Mouse (Mus musculus) neutrophil, adult 5-6 weeks (primary cell): Measurements from ENCODE around the gene 3100002H09Rik. TPM values are rescaled to one million over a fixed set of nuclear protein-coding genes. Genes with fewer than 3 reads are reported as not detected.

Experiments used
- ATAC-seq: fragments of 151-379, 151-347 bp; 2 replicates; pipeline ENCODE4 v1.8.0; 2017; ENCODE audit warnings: mild to moderate bottlenecking, moderate TSS enrichment; ENCODE audit not compliant: insufficient number of reproducible peaks, poor library complexity, low FRiP score, severe bottlenecking; ENCODE audit errors: extremely low read depth
- total RNA-seq: library from RNA; stranded (forward); fragments of 200-1000 nt; gene quantifications from 2 replicates; pipeline ENCODE4 v1.2.3, GENCODE M21; 2017

Gene 3100002H09Rik
- total RNA-seq, 1 experiment from 2014 or later: not detected

DNA sequence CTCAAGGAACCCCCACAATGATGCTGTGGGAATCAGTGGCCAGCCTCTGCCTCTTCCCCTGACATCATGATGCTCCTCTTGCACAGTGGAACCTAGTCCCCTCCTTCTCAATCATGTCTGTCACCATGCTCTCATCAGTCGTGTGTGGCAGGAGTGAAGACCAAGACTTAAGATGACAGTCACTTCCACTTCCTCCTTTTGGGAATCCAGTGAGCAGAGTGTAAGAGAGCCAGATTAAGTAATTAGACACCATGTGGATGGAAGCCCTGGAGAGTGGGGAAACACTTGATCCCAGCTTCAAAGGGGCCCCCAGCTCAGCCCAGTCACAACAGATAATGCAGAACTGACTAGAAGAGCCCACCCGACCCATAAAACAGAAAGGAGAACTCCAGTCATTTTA is 47.2 kb downstream of the 3100002H09Rik start:
- ATAC-seq: no peak

DNA sequence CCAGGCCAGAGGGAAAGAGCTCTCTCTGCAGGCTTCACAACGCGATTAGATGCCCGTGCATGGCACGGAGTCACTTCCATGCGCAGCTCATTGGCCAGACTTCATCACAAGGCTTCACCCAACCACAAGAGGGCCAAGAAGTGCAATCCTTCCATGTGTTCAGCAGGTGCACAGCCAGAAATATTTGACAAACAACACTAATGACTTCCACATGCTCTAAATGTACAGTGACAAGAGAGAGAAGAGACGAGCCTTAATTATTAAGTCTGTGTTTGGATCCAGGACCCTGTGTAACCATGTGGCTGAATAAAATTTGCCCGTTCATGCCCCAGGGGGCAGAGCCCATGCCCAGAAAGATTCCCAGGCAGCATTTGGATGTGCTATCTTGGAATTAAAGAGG is 47.9 kb downstream of the 3100002H09Rik start:
- no peak for ATAC-seq

Other genes with a start within 250 kb of the 3100002H09Rik start
- gene Pou3f1, start 46.0 kb upstream of the 3100002H09Rik start, total RNA-seq: not detected in 2 replicates
- gene Utp11, start 82.8 kb upstream of the 3100002H09Rik start, total RNA-seq: 35.6 and 46.1 TPM in 2 replicates
- gene Fhl3, start 89.9 kb upstream of the 3100002H09Rik start, total RNA-seq: 9.7 and 12.0 TPM in 2 replicates
- gene Sf3a3, start 104.0 kb upstream of the 3100002H09Rik start, total RNA-seq: 66.7 and 71.5 TPM in 2 replicates
- 26.2 and 27.1 TPM in 2 replicates for gene Inpp5b, start 131.0 kb upstream of the 3100002H09Rik start, total RNA-seq
- gene Mtf1, start 191.3 kb upstream of the 3100002H09Rik start, total RNA-seq: 20.4 and 22.7 TPM in 2 replicates
- 22.5 and 30.2 TPM in 2 replicates for gene Yrdc, start 239.9 kb upstream of the 3100002H09Rik start, total RNA-seq
- 4.7 and 7.2 TPM in 2 replicates for gene 1110065P20Rik, start 240.4 kb upstream of the 3100002H09Rik start, total RNA-seq